Mouse (Mus musculus) cerebellum, postnatal 25 days (tissue): ENCODE measurements around the gene Cry2.

Experiments
- DNase-seq, 2 experiments: peaks; one replicate each; pipeline ENCODE4 v3.0.0; 2021; ENCODE audit warnings: mixed read lengths in 2 of 2

Cry2 gene

DNA sequence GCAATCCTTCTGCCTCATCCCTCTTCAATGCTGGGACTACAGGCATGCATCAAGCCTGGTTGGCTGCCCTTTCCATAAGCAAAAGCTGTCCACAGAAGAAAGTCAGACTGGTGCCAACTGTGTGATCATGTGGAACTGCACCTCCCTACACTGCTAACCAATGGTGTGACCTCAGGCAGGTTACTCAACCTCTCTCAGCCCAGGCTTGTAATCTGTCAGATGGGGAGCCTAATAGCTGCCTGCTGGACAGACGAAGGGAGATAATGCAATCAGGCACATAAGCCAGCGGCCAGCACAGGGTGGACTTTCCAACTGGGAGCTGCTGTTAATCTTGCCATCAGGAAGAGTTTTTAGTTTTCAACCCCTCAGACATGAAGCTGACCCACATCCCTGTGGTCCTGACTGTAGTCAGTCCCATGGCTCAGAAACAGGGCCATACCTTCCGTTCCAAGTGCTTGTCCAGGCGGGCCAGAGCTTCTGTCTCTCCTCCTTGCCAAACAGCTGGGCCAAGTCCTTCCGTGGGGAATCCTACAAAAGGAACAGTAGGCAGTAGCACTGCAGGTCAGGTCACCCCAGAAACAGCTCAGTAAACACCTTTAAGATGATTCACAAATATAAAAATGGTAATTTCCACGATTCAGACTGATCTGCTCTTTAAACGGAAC, 12.0 kb downstream of the Cry2 start:
- peak in 1 of 2 experiments; percentile 32 for DNase-seq

- peak; percentile 83 to 88 for DNase-seq
Observed at GRCm38 (mm10) chr2:92411705-92412104, 22.1 kb downstream of the Cry2 start.

DNA sequence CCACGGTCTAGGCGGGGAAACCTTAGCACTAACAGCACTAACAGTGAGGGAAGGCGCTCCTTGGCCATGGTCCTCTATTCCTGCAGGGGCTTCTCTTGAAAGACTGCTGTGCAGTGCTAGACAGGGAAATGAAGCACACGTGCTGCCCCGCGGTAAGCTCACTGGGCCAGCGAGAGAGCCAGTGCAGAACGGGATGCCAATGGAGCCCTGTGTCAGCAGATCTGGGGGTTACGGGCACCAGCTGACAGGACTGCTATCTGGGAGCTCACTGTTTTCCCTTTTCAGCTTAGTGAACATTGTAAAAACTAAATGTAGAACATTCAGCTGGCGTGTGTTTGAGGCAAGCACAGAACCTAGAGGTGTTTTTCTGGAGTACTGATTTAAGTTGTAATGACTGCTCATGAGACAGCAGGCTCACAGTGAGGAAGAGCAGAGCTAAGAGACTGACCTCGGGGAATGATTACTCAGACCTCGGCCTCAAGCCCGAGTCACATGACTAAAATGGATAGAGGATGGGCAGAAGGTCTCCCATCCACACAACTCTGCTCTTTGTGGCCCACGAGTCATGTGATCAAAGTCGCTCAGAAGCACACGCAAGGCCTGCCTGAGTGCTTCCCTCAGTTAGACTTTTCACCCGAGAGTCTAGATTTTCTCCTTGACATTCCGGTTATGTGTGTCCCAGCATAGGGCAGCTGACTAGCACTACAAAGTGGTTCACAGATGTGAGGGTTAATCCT, 25.4 kb downstream of the Cry2 start:
- DNase-seq, result no peak

GRCm38 (mm10) chr2:92405687-92406086, 28.2 kb downstream of the Cry2 start:
- DNase-seq, result peak; percentile 48 to 55

GRCm38 (mm10) chr2:92404737-92405136, 29.1 kb downstream of the Cry2 start:
- DNase-seq, result peak; percentile 58

GRCm38 (mm10) chr2:92403776-92404319, 30.0 kb downstream of the Cry2 start:
- DNase-seq, result peak in 1 of 2 experiments; percentile 43

- peak; percentile 85 to 89 for DNase-seq
Observed at GRCm38 (mm10) chr2:92402591-92403326, 31.1 kb downstream of the Cry2 start.

GRCm38 (mm10) chr2:92401091-92401561, 32.7 kb downstream of the Cry2 start, which contains the start of gene Mapk8ip1:
Mapk8ip1 (minus strand) TSS chr2:92401263.
- peak; percentile 80 to 83 for DNase-seq

GRCm38 (mm10) chr2:92400682-92401081, 33.2 kb downstream of the Cry2 start:
- DNase-seq, result peak; percentile 68 to 73

DNA sequence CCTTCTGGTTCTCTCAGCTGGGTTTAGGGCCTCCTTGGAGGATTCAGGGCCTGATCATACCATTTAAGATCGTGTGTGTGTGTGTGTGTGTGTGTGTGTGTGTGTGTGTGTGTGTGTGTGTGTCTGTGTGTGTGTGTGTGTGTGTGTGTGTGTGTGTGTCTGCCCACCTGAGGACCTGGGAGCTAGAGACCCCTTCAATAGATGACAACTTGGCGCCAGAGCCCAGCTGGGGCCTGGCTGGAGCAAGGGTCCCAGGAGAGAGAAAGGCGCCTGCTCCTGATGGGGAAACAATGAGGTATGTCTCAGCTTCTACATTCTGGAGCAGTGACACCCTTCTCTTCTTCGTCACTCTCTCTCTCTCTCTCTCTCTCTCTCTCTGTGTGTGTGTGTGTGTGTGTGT, 34.0 kb downstream of the Cry2 start:
- peak in 1 of 2 experiments; percentile 45 for DNase-seq

DNA sequence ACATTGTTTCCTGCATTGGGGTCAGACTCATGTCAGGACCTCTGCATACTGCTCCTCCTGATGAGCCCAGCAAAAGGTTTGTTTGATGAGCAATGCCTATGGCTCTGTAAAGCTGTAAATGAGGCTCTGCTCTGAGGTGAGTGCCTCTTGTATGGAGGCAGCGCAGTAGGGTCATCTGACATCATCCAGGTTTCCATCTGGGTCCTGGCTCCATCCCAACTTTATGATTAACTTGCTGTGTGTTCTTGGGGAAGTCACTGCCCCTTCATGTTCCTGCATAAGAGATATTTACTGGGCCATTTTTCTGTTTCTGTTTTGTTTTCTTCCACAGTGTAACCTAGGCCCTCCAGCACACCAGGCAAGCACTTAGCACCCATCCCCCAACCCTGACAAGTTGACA, 36.4 kb downstream of the Cry2 start:
- DNase-seq, result peak in 1 of 2 experiments; percentile 44

GRCm38 (mm10) chr2:92395535-92395934, 38.3 kb downstream of the Cry2 start:
- DNase-seq, result no peak

DNA sequence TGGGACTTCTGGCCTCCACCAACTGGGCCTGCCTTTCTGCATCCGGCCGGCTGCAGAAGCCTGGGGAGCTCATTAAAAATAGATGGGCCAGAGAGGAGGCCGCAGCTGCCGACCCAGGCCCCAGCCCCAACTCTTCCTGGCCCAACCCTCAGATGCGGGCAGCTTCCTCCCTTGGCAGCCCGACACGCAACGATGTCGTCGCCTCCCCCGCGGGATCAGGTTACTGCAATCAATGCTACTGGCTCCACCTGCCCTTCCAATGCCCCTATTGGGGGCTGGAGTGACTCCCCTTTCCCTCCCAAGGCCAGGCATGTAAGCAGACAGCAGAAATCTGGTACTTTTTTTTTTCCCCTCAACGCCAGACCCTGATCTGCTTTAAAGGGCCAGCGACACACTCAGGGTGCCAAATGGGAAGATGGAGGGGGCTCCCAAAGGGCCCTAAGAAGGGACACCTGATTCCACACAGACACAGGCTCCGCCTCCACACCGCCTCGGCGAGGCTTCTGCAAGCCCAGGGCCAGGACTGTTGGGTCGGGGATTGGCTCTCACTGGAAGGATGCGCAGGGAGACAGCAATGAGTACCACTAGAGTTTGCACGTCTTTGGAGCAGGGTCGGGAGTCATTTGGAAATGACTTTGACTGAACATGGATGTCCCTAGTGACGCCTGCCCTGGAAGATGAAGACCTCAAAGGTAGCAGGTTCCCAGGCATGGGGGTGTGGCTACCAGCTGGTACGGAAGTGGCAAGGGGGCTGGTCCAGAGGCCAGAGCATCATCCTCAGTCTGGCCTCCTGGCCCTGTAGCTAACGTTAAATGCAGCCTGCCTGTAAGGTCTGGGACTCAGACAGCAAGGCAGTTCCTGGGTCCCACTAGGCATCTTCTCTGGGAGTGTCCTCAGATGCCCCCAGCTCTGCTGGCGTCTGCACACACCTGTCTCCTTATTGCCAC, 41.3 kb downstream of the Cry2 start:
- peak; percentile 61 to 66 for DNase-seq

DNA sequence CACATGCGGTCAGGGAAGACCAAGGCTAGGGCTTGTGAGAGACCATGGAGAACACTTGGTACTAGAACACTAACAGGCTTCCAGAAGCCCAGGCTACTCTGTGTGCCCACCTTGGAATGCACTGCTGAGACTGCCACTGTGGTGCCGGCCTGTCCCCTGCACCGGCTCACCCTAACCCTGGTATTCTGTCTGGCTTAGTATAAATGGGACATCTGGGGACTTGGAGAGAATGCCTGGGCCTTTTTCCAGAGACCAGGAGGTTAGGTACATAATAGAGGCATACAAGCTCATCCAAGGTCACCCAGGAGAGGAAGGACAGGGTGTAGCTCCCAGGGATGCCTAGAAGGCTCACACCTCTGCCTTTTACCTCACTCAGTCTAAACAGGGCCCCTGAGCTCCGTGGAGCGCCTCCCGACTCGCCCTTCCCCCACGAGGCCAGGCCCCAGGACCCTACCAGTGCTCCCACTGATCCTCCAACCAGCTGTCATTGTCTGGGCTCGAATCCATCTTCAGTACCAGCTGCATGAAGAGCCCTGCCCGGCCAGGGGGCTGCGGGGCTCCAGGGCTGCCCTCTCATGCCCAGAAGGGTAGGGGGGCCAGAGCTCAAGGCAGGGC, 42.0 kb downstream of the Cry2 start:
- DNase-seq, result no peak

DNA sequence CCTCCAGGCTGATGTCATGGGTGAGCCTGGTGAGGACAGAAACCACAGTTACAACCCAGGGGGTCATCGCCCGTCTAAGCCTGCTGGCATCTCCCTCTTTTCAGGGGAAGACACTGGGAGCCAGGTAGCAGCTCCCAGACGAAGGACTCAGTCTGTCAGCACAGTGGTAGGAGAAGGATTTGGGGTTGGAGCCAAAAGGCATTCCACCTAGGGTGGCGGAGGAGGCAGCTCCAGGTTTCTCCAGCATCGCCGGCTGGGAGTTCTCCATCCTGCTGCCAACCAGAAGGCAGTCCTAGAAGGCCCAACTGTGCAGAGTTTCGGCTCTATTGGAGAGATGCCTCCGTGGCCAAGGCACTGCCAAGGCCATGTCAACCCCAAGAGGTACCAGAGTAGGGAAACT, 42.7 kb downstream of the Cry2 start:
- peak; percentile 68 to 69 for DNase-seq

DNA sequence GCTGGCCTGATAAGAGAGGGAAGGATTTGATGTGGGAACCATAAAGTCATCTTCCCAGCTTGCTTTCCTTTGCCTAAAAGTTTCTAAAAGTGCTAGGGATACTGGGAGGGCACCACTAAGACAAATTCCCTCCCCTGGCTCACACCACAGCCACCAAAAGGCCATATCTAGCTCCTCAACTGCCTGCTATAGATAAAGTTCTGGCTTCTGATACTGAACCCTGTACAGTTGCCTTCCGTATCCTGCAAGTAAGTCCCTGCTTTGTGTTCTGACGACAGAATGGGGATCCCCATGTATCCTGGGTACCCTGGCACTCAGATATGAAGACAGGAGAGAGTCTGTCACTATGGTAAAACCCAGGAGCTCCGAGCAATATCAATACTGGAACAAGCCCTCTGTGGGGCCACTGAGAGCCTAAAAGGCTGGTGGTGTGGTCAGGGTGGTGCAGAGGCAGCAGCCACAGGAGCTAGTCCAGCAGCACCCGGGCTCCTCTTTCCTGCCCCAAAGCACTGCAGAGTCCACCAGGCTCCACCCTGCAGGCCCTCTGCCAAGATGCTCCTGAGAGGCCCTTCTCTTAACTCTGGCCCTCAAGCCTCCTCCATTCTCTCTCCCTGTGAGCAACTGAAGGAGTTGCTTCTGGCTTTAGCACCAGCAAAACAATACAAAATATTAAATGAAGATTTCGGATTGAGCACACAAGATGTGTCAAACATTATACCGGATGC, 43.5 kb downstream of the Cry2 start:
- DNase-seq, result peak; percentile 68 to 78

- DNase-seq, result no peak
Observed at GRCm38 (mm10) chr2:92389645-92390044, 44.2 kb downstream of the Cry2 start.

- DNase-seq, result peak; percentile 83 to 90
Observed at GRCm38 (mm10) chr2:92388891-92389641, 44.8 kb downstream of the Cry2 start.

DNA sequence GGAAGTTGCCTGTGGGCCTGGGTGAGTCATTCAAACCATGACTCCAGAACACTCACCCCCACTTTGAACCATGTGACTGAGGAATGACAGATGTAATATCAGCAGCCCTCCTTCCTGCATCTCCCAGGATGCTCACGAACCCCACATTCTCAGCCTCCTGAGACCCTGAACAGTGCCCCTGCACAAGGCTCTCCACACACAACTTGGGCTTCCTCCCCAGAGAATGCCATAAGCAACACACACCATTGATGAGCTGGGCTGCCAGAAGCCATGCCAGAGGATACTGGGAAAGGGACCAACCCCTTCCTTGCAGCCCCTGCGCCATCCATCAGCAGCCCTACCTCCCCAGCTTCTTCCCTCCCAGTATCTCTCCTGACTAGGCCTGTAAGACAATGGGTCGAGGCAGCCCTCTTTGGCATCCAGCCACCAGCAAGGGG, 45.7 kb downstream of the Cry2 start:
- DNase-seq, result peak in 1 of 2 experiments; percentile 51

- DNase-seq, result peak in 1 of 2 experiments; percentile 46
Observed at GRCm38 (mm10) chr2:92387646-92388045, 46.2 kb downstream of the Cry2 start.
